8 mouse cellular contexts compared by ENCODE assay signal in genomic region chr7:111182319-111182718, GRCm38 (mm10).
A peak's percentile ranks its signal among the peaks of the same experiment; 100 is the strongest.
DNase-seq lines count a peak whose midpoint lies in the region; ATAC-seq and TF ChIP-seq lines count a peak whose summit lies in the region.
"Had no signal": no experiment of that assay in that cellular context is flagged by ENCODE, and none has a peak within 500 bp of the region (broad histone marks: within the 10 kb centered on the region; RNA-seq: fewer than 3 reads in every experiment).

No protein-coding gene starts in this region.

- H3K27me3 ChIP-seq in C2C12 (ENCODE audit: control insufficient read depth, insufficient read depth, insufficient read length) = no peaks in the 10 kb centered on the region
- H3K27me3 ChIP-seq in kidney, postnatal 0 days (ENCODE audit: insufficient read depth, low read length) = no peaks in the 10 kb centered on the region
- H3K27me3 ChIP-seq: heart, embryonic 15.5 days had no signal

- no peak overlapping the region for H3K9ac ChIP-seq in ES-E14 (ENCODE audit: insufficient read depth, low read depth, low read length, poor library complexity, severe bottlenecking)
- H3K9ac ChIP-seq in kidney, postnatal 0 days (ENCODE audit: low read depth, low read length) = no peak overlapping the region
- H3K9ac ChIP-seq: heart, embryonic 15.5 days had no signal

- H3K4me3 ChIP-seq in C2C12 (ENCODE audit: insufficient read depth, poor library complexity, severe bottlenecking) (no peak overlapping the region), ES-E14 (ENCODE audit: insufficient read depth in 1 of 2, low read depth in 1 of 2, low read length in 2 of 2, poor library complexity in 1 of 2, severe bottlenecking in 1 of 2) (no peak overlapping the region)
- no peak overlapping the region for H3K4me3 ChIP-seq in kidney, postnatal 0 days (replicated peaks; ENCODE audit: low read depth, low read length)
- no peak overlapping the region for H3K4me3 ChIP-seq in lung, adult 2 months (replicated peaks; ENCODE audit: extremely low read depth, low read depth, low read length)
- H3K4me3 ChIP-seq: heart, embryonic 15.5 days had no signal

- in situ Hi-C loops in ES-E14 (cut with MboI; ENCODE audit: low sequenced_read_pairs in 2 of 2, unreplicated experiment in 2 of 2) = no loop called here

- no peaks in the 10 kb centered on the region for H3K36me3 ChIP-seq in C2C12 (ENCODE audit: control insufficient read depth, insufficient read depth)
- H3K36me3 ChIP-seq in ES-E14 (ENCODE audit: control insufficient read depth, insufficient read depth, low read length, poor library complexity, severe bottlenecking) = no peaks in the 10 kb centered on the region
- H3K36me3 ChIP-seq in kidney, postnatal 0 days (ENCODE audit: insufficient read depth, low read length) = no peaks in the 10 kb centered on the region
- H3K36me3 ChIP-seq: heart, embryonic 15.5 days had no signal

- no peaks in the 10 kb centered on the region for H3K4me1 ChIP-seq in ES-E14 (ENCODE audit: control insufficient read depth in 2 of 2, insufficient read depth in 2 of 2, low read length in 2 of 2, poor library complexity in 1 of 2)
- peaks cover 8% of the 10 kb centered on the region for H3K4me1 ChIP-seq in kidney, postnatal 0 days (replicated peaks; ENCODE audit: insufficient read depth, low read length)
- no peaks in the 10 kb centered on the region for H3K4me1 ChIP-seq in lung, adult 2 months (ENCODE audit: control insufficient read depth, insufficient read depth, low read length)

- no peak overlapping the region for H3K27ac ChIP-seq in ES-E14 (ENCODE audit: insufficient read depth, low read depth, low read length, poor library complexity, severe bottlenecking)
- no peak overlapping the region for H3K27ac ChIP-seq in kidney, postnatal 0 days
- H3K27ac ChIP-seq: heart, embryonic 15.5 days had no signal

- WGBS in kidney, postnatal 0 days = 59% methylated on average over 3 of the region's 3 CpGs
- WGBS in lung, adult 2 months = 49% methylated on average over 3 of the region's 3 CpGs

- no peak overlapping the region for H3ac ChIP-seq in C2C12 (ENCODE audit: control insufficient read depth, insufficient read length, low read depth)

- peak; percentile 28 for TF ChIP-seq CTCF in C2C12 (IDR thresholded peaks at IDR 0.05; ENCODE audit: control insufficient read depth, insufficient read depth, insufficient read length)
- TF ChIP-seq CTCF in kidney, postnatal 0 days (IDR thresholded peaks at IDR 0.05; ENCODE audit: low read depth) = peak; percentile 92
- TF ChIP-seq CTCF in lung, adult 2 months (IDR thresholded peaks at IDR 0.05; ENCODE audit: insufficient read depth, low read length) = peak; percentile 48

- no peak for TF ChIP-seq POLR2A in lung, adult 2 months (IDR thresholded peaks at IDR 0.05; ENCODE audit: borderline replicate concordance, extremely low read depth, low read depth, low read length)

- no peak overlapping the region for H3K4me2 ChIP-seq in kidney, postnatal 0 days (ENCODE audit: low read length)
- H3K4me2 ChIP-seq: heart, embryonic 15.5 days had no signal

- DNase-seq in ES-E14 (ENCODE audit: low read depth, low spot score) = peak; percentile 25
- DNase-seq in cerebellum, postnatal 25 days = peak; percentile 68 to 78
- DNase-seq in gastrocnemius, postnatal 10 days = peak; percentile 66
- peak; percentile 90 for DNase-seq in kidney, postnatal 0 days (ENCODE audit: low spot score)
- peak; percentile 65 for DNase-seq in lung, adult 2 months
- peak; percentile 18 for DNase-seq in ovary, postnatal 36 days (ENCODE audit: low spot score)

- H3K79me3 ChIP-seq in C2C12 (ENCODE audit: low read depth) = no peaks in the 10 kb centered on the region

- peak; percentile 44 for ATAC-seq in kidney, postnatal 0 days (replicated peaks; ENCODE audit: low FRiP score, low read depth)

- no peaks in the 10 kb centered on the region for H3K79me2 ChIP-seq in C2C12 (ENCODE audit: control insufficient read depth, insufficient read depth)

- H3K9me3 ChIP-seq in ES-E14 (ENCODE audit: control insufficient read depth, insufficient read depth, low read depth, low read length) = no peaks in the 10 kb centered on the region
- no peaks in the 10 kb centered on the region for H3K9me3 ChIP-seq in kidney, postnatal 0 days (replicated peaks; ENCODE audit: low read length)
- H3K9me3 ChIP-seq: heart, embryonic 15.5 days had no signal

TF ChIP-seq in C2C12, 6 proteins besides CTCF, POLR2A, EP300 and RAD21:
- TF ChIP-seq MYOG (IDR thresholded peaks at IDR 0.05; ENCODE audit: control insufficient read depth, extremely low read depth, insufficient read length) (no peak), MAX (IDR thresholded peaks at IDR 0.05) (no peak), MYOD1 (IDR thresholded peaks at IDR 0.05; ENCODE audit: control insufficient read depth, insufficient read length, low read depth) (no peak), FOSL1 (IDR thresholded peaks at IDR 0.05; ENCODE audit: insufficient read depth, low read length, poor library complexity, severe bottlenecking) (no peak), CEBPB (IDR thresholded peaks at IDR 0.05; ENCODE audit: low read depth) (no peak), USF1 (IDR thresholded peaks at IDR 0.05; ENCODE audit: low read depth) (no peak)

TF ChIP-seq in ES-E14, 5 proteins besides CTCF, POLR2A, EP300 and RAD21:
- TF ChIP-seq HCFC1 (IDR thresholded peaks at IDR 0.05; ENCODE audit: borderline replicate concordance, insufficient read depth, low read length) = no peak
- no peak for TF ChIP-seq ZNF384 (IDR thresholded peaks at IDR 0.05; ENCODE audit: low read depth, low read length)
- peak; percentile 60; the same call in 1 of the 2 replicates for TF ChIP-seq ZC3H11A (IDR thresholded peaks at IDR 0.05; ENCODE audit: borderline replicate concordance, low read depth, low read length)

Comparison
In these comparisons a context has a peak if more than half of its experiments do, and no peak if none do; other contexts are left out.
1. CTCF ChIP-seq: peak in every context shown above with its lines; median percentile 92 in kidney, postnatal 0 days; 48 in lung, adult 2 months; 28 in C2C12.
2. DNase-seq: peak in every context shown above with its lines; median percentile 90 in kidney, postnatal 0 days; 73 in cerebellum, postnatal 25 days; 66 in gastrocnemius, postnatal 10 days; 65 in lung, adult 2 months; 25 in ES-E14; 18 in ovary, postnatal 36 days.